Mouse (Mus musculus) limb, embryonic 14.5 days (tissue): ENCODE results near the gene Tmigd3. TPM values are rescaled to one million over a fixed set of nuclear protein-coding genes. Genes with fewer than 3 reads are reported as not detected.

ENCODE experiments used
- ATAC-seq: fragments of 200-750 bp; cut with Nextera tagmentation; 2 replicates; pipeline ENCODE4 v1.8.0; 2017; ENCODE audit warnings: low read depth, moderate number of reproducible peaks, moderate TSS enrichment; ENCODE audit not compliant: low FRiP score
- DNase-seq: peaks from one replicate; pipeline ENCODE4 v3.0.0-alpha.2; 2015; ENCODE audit warnings: low spot score
- H3K27ac ChIP-seq: fragments of 300-500 bp; sonication (generic); replicated peaks from 2 replicates; pipeline ENCODE4 v1.5.1; 2014; ENCODE audit warnings: low read depth, mild to moderate bottlenecking, low read length, moderate library complexity, mixed read lengths
- H3K27me3 ChIP-seq: fragments of 300-500 bp; sonication (generic); 2 replicates; pipeline ENCODE4 v1.6.1; 2014; ENCODE audit warnings: low read length, mixed read lengths; ENCODE audit not compliant: control insufficient read depth, insufficient read depth
- H3K36me3 ChIP-seq: fragments of 300-500 bp; sonication (generic); 2 replicates; pipeline ENCODE4 v1.6.1; 2014; ENCODE audit warnings: mild to moderate bottlenecking, low read length, moderate library complexity, mixed read lengths; ENCODE audit not compliant: control insufficient read depth, insufficient read depth
- H3K4me1 ChIP-seq: fragments of 300-500 bp; sonication (generic); 2 replicates; pipeline ENCODE4 v1.6.1; 2014; ENCODE audit warnings: antibody characterized with exemption, low read length, mixed read lengths; ENCODE audit not compliant: control insufficient read depth, insufficient read depth
- H3K4me2 ChIP-seq: fragments of 300-500 bp; sonication (generic); replicated peaks from 2 replicates; pipeline ENCODE4 v1.6.1; 2014; ENCODE audit warnings: low read depth, mild to moderate bottlenecking, low read length, moderate library complexity; ENCODE audit not compliant: severe bottlenecking
- H3K4me3 ChIP-seq: fragments of 300-500 bp; sonication (generic); replicated peaks from 2 replicates; pipeline ENCODE4 v1.5.1; 2014; ENCODE audit warnings: low read length
- H3K9ac ChIP-seq: fragments of 300-500 bp; sonication (generic); 2 replicates; pipeline ENCODE4 v1.6.1; 2014; ENCODE audit warnings: mild to moderate bottlenecking, low read depth, low read length, moderate library complexity; ENCODE audit not compliant: severe bottlenecking
- H3K9me3 ChIP-seq: fragments of 300-500 bp; sonication (generic); 2 replicates; pipeline ENCODE4 v1.6.1; 2016; ENCODE audit warnings: low read length; ENCODE audit not compliant: control insufficient read depth
- POLR2A ChIP-seq: fragments of 200-500 bp; IDR thresholded peaks from 2 replicates; pipeline ENCODE4 v1.8.0; 2012; ENCODE audit warnings: inconsistent platforms, mild to moderate bottlenecking, moderate library complexity, borderline replicate concordance; ENCODE audit not compliant: insufficient read depth, insufficient read length; ENCODE audit errors: extremely low read depth
- WGBS: fragments of 180-500 bp; shearing (Covaris S2); extraction: QIAGEN DNeasy Blood & Tissue Kit; methylation state at CpG from one replicate; pipeline ENCODE4 v1.1.7; 2014; 5-methylcytosine and 5-hydroxymethylcytosine counted together
- polyA plus RNA-seq, 2 experiments: library from polyadenylated mRNA; depleted of rRNA in 1 of 2; stranded (reverse) in 1 of 2; unstranded in 1 of 2; fragments of >200 nt; fragmentation: Nextera tagmentation in 1 of 2; extraction: Ambion mirVana in 1 of 2; gene quantifications; 2 replicates each; pipeline versions ENCODE4 v1.2.1 to v1.2.3; 2012 to 2014

The Tmigd3 gene
- polyA plus RNA-seq, 2 experiments = 0.21 to 0.23 TPM

DNA sequence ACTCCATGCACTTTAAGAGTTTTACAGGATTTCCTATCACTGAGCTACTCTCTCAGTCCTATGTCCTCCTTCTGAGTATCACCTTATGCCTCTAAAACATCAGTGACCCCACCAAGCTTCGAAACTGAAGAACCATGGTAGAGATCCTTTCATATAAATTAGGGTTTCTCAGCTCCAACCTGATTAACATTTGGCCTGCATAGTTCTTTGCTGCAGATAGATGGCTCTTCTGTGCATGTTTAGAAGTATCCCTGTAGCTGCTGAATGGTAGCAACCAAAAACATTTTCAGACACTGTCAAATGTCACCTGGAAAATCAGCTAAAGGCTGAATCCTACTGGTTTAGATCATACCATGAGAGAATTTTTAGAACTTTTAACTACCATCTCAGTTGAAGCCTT is 86.5 kb downstream of the Tmigd3 start:
- Histone ChIP-seq H3K27me3 (no peaks in the 10 kb centered on the region), H3K36me3 (peaks cover 37% of the 10 kb centered on the region), H3K9ac (no peak overlapping the region), H3K27ac (no peak overlapping the region), H3K9me3 (no peaks in the 10 kb centered on the region), H3K4me1 (peaks cover 16% of the 10 kb centered on the region), H3K4me3 (no peak overlapping the region; the same call in 1 of the 2 replicates), H3K4me2 (no peak overlapping the region)
- DNase-seq (no peak), ATAC-seq (no peak)
- 91% methylated on average over 1 of the region's 1 CpGs for WGBS
- no peak for TF ChIP-seq POLR2A

DNA sequence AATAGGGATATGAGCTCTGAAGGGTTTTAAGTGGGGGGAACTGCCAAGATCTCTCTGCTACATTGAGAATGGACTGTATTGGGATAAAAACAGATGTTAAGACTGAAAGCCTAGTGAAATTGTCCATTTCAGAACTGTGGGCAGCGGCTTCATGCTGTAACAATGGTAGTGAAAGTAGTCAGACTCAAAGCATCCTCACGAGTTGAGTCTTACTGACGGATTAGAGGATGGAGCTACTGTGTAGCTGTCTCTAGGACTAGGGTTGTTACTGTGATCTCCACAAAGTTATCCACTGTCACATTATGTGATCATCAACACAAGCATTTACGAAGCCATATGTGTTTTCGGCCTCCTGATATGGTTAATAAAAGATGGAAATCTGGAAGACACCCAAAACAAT is 87.5 kb downstream of the Tmigd3 start:
- H3K36me3 ChIP-seq = peaks cover 37% of the 10 kb centered on the region
- H3K9ac ChIP-seq = peak overlapping the region; percentile 92
- WGBS = 47% methylated on average over 5 of the region's 5 CpGs
- peak overlapping the region; percentile 97 for H3K4me3 ChIP-seq
- no peaks in the 10 kb centered on the region for H3K27me3 ChIP-seq
- no peaks in the 10 kb centered on the region for H3K9me3 ChIP-seq
- peak overlapping the region; percentile 57 for H3K4me2 ChIP-seq
- ATAC-seq (no peak), DNase-seq (no peak)
- no peak for TF ChIP-seq POLR2A
- H3K27ac ChIP-seq = no peak overlapping the region
- H3K4me1 ChIP-seq = peaks cover 16% of the 10 kb centered on the region

DNA sequence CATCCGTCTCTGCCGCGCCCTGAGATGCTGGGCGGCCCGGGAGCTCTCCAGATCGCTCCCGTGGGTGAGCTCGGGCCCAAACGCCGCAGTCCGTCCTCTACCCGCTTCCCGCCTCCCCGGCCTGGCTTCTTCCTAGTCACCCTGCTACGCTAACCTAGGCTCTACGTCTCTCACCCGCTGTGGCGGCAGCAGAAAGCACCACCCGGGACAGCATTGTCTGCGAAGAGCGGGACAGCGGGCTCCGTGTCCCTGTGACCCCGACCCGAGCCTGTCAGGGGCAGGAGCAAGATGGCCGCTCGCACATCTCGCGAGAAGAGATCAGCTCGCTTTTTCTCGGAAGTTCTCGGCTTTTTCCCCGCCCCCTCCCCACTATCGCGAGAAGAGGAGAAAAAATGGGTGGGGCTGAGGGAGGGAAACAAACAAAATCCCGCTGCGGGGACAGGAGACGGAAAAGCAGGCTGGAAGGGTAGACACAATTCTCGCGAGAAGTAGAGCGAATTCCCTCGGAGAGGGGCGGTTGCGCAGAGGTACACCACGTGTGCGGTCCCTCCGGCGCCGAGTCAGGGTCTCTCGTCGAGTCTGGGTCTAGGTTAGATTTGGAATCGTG is 88.4 kb downstream of the Tmigd3 start, which contains the start of gene Wdr77:
Wdr77 (plus strand) TSS at position 396 of the 607 bp plus-strand sequence.
- Histone ChIP-seq H3K27me3 (no peaks in the 10 kb centered on the region), H3K9me3 (no peaks in the 10 kb centered on the region), H3K4me2 (peak within 1 kb of the TSS; percentile 78), H3K27ac (peak within 1 kb of the TSS; percentile 65), H3K36me3 (peaks cover 41% of the 10 kb centered on the region), H3K4me3 (peak within 1 kb of the TSS; percentile 97), H3K4me1 (peaks cover 16% of the 10 kb centered on the region), H3K9ac (peak within 1 kb of the TSS; percentile 92)
- peak; percentile 99 for DNase-seq
- under 1% methylated on average over 43 of the region's 52 CpGs for WGBS
- peak; percentile 98 for ATAC-seq
- TF ChIP-seq POLR2A = peak; percentile 97

GRCm38 (mm10) chr3:105959585-105959984 is 88.9 kb downstream of the Tmigd3 start:
- no peaks in the 10 kb centered on the region for H3K27me3 ChIP-seq
- peak; percentile 45 for ATAC-seq
- H3K36me3 ChIP-seq = peaks cover 42% of the 10 kb centered on the region
- H3K4me2 ChIP-seq = peak overlapping the region; percentile 78
- WGBS = under 1% methylated on average over 19 of the region's 26 CpGs
- peak overlapping the region; percentile 58 for H3K27ac ChIP-seq
- no peak for TF ChIP-seq POLR2A
- peak overlapping the region; percentile 97 for H3K4me3 ChIP-seq
- peak overlapping the region; percentile 92 for H3K9ac ChIP-seq
- DNase-seq = peak; percentile 22
- H3K4me1 ChIP-seq = peaks cover 16% of the 10 kb centered on the region
- no peaks in the 10 kb centered on the region for H3K9me3 ChIP-seq

- Histone ChIP-seq H3K9me3 (no peaks in the 10 kb centered on the region), H3K27ac (peak within 1 kb of the TSS; percentile 65), H3K36me3 (peaks cover 42% of the 10 kb centered on the region), H3K4me3 (peak within 1 kb of the TSS; percentile 97), H3K9ac (peak within 1 kb of the TSS; percentile 92), H3K4me2 (peak within 1 kb of the TSS; percentile 78), H3K27me3 (no peaks in the 10 kb centered on the region), H3K4me1 (peaks cover 16% of the 10 kb centered on the region)
- ATAC-seq (no peak), DNase-seq (no peak)
- 5% methylated on average over 6 of the region's 6 CpGs for WGBS
- TF ChIP-seq POLR2A = no peak
Measured at GRCm38 (mm10) chr3:105959999-105960398, 89.3 kb downstream of the Tmigd3 start, which contains the start of gene Atp5f1. TSS of gene Atp5f1 (minus strand) at chr3:105960099.
